Mouse (Mus musculus) neural tube, embryonic 13.5 days (tissue): ENCODE data around the gene G430095P16Rik. TPM values are rescaled to one million over a fixed set of nuclear protein-coding genes. Genes with fewer than 3 reads are reported as not detected.

ENCODE experiments used
- polyA plus RNA-seq: library from polyadenylated mRNA; unstranded; fragments of >200 nt; fragmentation: Nextera tagmentation; extraction: Ambion mirVana; gene quantifications from 2 replicates; pipeline ENCODE4 v1.2.1, GENCODE M21; 2015

Gene G430095P16Rik
- polyA plus RNA-seq, 1 experiment from 2014 or later = 2.2 TPM

Other genes with a start within 250 kb of the G430095P16Rik start
- 32.5 and 37.7 TPM in 2 replicates for gene Ier2, start 60.2 kb upstream of the G430095P16Rik start, polyA plus RNA-seq
- 53.6 and 55.5 TPM in 2 replicates for gene Trmt1, start 36.7 kb upstream of the G430095P16Rik start, polyA plus RNA-seq
- 14.1 and 15.1 TPM in 2 replicates for gene Nacc1, start 35.1 kb upstream of the G430095P16Rik start, polyA plus RNA-seq
- 2.8 and 3.6 TPM in 2 replicates for gene Lyl1, start 21.6 kb upstream of the G430095P16Rik start, polyA plus RNA-seq
- gene Nfix, start 77.3 kb downstream of the G430095P16Rik start, polyA plus RNA-seq = 28.7 and 34.4 TPM in 2 replicates
- gene Dand5, start 99.8 kb downstream of the G430095P16Rik start, polyA plus RNA-seq = 12.3 and 12.8 TPM in 2 replicates
- 35.1 and 39.8 TPM in 2 replicates for gene Gadd45gip1, start 108.5 kb downstream of the G430095P16Rik start, polyA plus RNA-seq
- 69.9 and 74.2 TPM in 2 replicates for gene Rad23a, start 117.7 kb downstream of the G430095P16Rik start, polyA plus RNA-seq
- 766 and 971 TPM in 2 replicates for gene Calr, start 123.9 kb downstream of the G430095P16Rik start, polyA plus RNA-seq
- gene Farsa, start 134.0 kb downstream of the G430095P16Rik start, polyA plus RNA-seq = 102 and 104 TPM in 2 replicates
- gene Syce2, start 149.1 kb downstream of the G430095P16Rik start, polyA plus RNA-seq = 16.4 and 16.6 TPM in 2 replicates
- 37.2 and 37.3 TPM in 2 replicates for gene Gcdh, start 170.9 kb downstream of the G430095P16Rik start, polyA plus RNA-seq
- 0.90 and 0.91 TPM in 2 replicates for gene Klf1, start 178.9 kb downstream of the G430095P16Rik start, polyA plus RNA-seq
- 4.5 and 8.8 TPM in 2 replicates for gene Dnase2a, start 185.6 kb downstream of the G430095P16Rik start, polyA plus RNA-seq
- 62.7 and 70.3 TPM in 2 replicates for gene Mast1, start 214.4 kb downstream of the G430095P16Rik start, polyA plus RNA-seq
- 1.4 and 1.6 TPM in 2 replicates for gene Rtbdn, start 224.0 kb downstream of the G430095P16Rik start, polyA plus RNA-seq
- not detected in 2 replicates for gene Gm49661, start 246.4 kb downstream of the G430095P16Rik start, polyA plus RNA-seq
- gene Prdx2, start 246.6 kb downstream of the G430095P16Rik start, polyA plus RNA-seq = 1,236 and 1,369 TPM in 2 replicates
- 55.0 and 55.6 TPM in 2 replicates for gene Rnaseh2a, start 246.8 kb downstream of the G430095P16Rik start, polyA plus RNA-seq